Mouse (Mus musculus) C2C12 (cell line): ENCODE measurements at regions not wholly inside any gene's neighbourhood (a gene's known extent, or its start where the extent isn't known, plus 50 kb on each side); places are given as distances from the start of the nearest gene placed in this dataset.

Experiments
- CEBPB ChIP-seq: IDR thresholded peaks from one replicate; pipeline ENCODE4 v1.6.1; 2011; ENCODE audit warnings: low read depth, mild to moderate bottlenecking, control low read depth, moderate library complexity
- CTCF ChIP-seq: IDR thresholded peaks from one replicate; pipeline ENCODE4 v1.5.1; 2011; ENCODE audit not compliant: control insufficient read depth, insufficient read depth, insufficient read length
- FOSL1 ChIP-seq: IDR thresholded peaks from one replicate; pipeline ENCODE4 v1.8.0; 2011; ENCODE audit warnings: mild to moderate bottlenecking, low read length; ENCODE audit not compliant: poor library complexity, insufficient read depth, severe bottlenecking
- MYOG ChIP-seq: IDR thresholded peaks from one replicate; pipeline ENCODE4 v1.6.1; 2011; ENCODE audit not compliant: control insufficient read depth, insufficient read length; ENCODE audit errors: extremely low read depth

DNA sequence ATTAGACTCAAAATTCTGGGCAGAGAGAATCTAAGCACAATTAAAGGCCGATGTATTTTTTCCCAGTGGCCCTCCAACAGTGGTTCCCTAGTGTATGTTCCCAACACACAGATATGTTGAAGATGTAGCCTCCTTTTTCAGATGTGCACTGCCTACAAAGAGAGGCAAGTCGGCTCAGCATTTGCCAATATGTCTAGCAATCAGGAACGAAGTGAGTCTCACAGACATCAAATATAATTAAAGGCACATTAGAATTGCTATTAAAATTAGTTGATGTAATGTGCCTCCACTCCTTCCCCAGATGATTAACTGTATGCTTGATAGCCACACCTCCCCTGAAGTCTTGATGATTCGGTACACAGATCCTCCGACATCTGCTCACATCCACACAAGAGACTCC is 565.8 kb upstream of the Nrp1 start:
- no peak for TF ChIP-seq MYOG
- no peak for TF ChIP-seq FOSL1
- TF ChIP-seq CTCF, result no peak
- TF ChIP-seq CEBPB, result no peak
